Mouse (Mus musculus) ovary, adult 18-20 months (tissue): ENCODE measurements around the gene Atxn1.

Source experiments
- DNase-seq: peaks from one replicate; pipeline ENCODE4 v3.0.0; 2022; ENCODE audit warnings: low spot score, mixed read lengths

The Atxn1 gene

GRCm38 (mm10) chr13:45680651-45681050 is 284.2 kb downstream of the Atxn1 start:
- no peak for DNase-seq

GRCm38 (mm10) chr13:45679096-45679495 is 285.7 kb downstream of the Atxn1 start:
- no peak for DNase-seq

- no peak for DNase-seq
These were observed 292.2 kb downstream of the Atxn1 start for GRCm38 (mm10) chr13:45672628-45673027.

- DNase-seq, result peak; percentile 15
These were observed 294.8 kb downstream of the Atxn1 start for GRCm38 (mm10) chr13:45669969-45670368.

- no peak for DNase-seq
These were observed 302.0 kb downstream of the Atxn1 start for GRCm38 (mm10) chr13:45662852-45663251.

GRCm38 (mm10) chr13:45662216-45662615 is 302.6 kb downstream of the Atxn1 start:
- DNase-seq, result no peak

GRCm38 (mm10) chr13:45661283-45662185 is 303.3 kb downstream of the Atxn1 start:
- no peak for DNase-seq

GRCm38 (mm10) chr13:45659813-45660212 is 305.0 kb downstream of the Atxn1 start:
- no peak for DNase-seq

- DNase-seq, result no peak
These were observed 306.5 kb downstream of the Atxn1 start for GRCm38 (mm10) chr13:45658343-45658742.

GRCm38 (mm10) chr13:45657176-45657575 is 307.6 kb downstream of the Atxn1 start:
- DNase-seq, result no peak

GRCm38 (mm10) chr13:45651652-45652241 is 313.1 kb downstream of the Atxn1 start:
- DNase-seq, result no peak

GRCm38 (mm10) chr13:45649197-45649812 is 315.5 kb downstream of the Atxn1 start:
- no peak for DNase-seq

GRCm38 (mm10) chr13:45643780-45644395 is 320.9 kb downstream of the Atxn1 start:
- no peak for DNase-seq

- DNase-seq, result no peak
These were observed 321.9 kb downstream of the Atxn1 start for GRCm38 (mm10) chr13:45642913-45643312.

GRCm38 (mm10) chr13:45640431-45640830 is 324.4 kb downstream of the Atxn1 start:
- no peak for DNase-seq

GRCm38 (mm10) chr13:45638281-45638680 is 326.5 kb downstream of the Atxn1 start:
- no peak for DNase-seq

GRCm38 (mm10) chr13:45637324-45637723 is 327.5 kb downstream of the Atxn1 start:
- DNase-seq, result no peak

GRCm38 (mm10) chr13:45636435-45636834 is 328.4 kb downstream of the Atxn1 start:
- no peak for DNase-seq

- DNase-seq, result no peak
These were observed 330.9 kb downstream of the Atxn1 start for GRCm38 (mm10) chr13:45633918-45634317.

GRCm38 (mm10) chr13:45632133-45632532 is 332.7 kb downstream of the Atxn1 start:
- no peak for DNase-seq

- DNase-seq, result no peak
These were observed 334.1 kb downstream of the Atxn1 start for GRCm38 (mm10) chr13:45630518-45631290.

GRCm38 (mm10) chr13:45629750-45630149 is 335.1 kb downstream of the Atxn1 start:
- DNase-seq, result no peak
